Mouse (Mus musculus) spleen, adult 10 weeks (tissue): Measurements from ENCODE around the gene Gm10128. TPM values are rescaled to one million over a fixed set of nuclear protein-coding genes. Genes with fewer than 3 reads are reported as not detected.

Source experiments
- polyA plus RNA-seq: library from polyadenylated mRNA; stranded (reverse); fragments of 350-450 nt; fragmentation: Illumina TruSeq; extraction: RNeasy Lipid Tissue Mini Kit (QIAGEN cat#74804); gene quantifications from one replicate; pipeline ENCODE4 v1.2.3, GENCODE M21; 2015; ENCODE audit warnings: low replicate concordance; ENCODE audit not compliant: insufficient read depth

Gm10128 gene
- not detected for polyA plus RNA-seq

DNA sequence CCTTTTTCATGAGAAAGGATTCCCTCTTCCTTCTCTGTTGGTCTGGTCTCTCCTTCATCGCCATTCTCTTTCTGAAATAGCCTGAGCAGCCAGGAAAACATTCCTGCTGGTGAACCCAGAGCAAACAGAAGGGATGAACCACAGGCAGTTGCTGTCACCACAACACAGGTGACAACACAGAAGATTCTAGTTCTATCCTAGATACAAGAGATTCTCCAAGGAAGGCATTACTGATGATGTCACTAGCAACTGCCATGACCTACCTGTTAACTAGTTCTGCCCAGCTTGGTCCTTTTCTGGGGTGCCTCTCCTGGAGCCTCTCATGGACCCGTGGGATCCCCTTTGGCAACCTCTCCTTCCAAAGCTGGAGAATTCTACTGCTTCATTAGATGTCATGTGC is at the start of gene Gm10128:
Gene Gm10128 (minus strand): TSS at position 101 of the 400 bp plus-strand sequence.

DNA sequence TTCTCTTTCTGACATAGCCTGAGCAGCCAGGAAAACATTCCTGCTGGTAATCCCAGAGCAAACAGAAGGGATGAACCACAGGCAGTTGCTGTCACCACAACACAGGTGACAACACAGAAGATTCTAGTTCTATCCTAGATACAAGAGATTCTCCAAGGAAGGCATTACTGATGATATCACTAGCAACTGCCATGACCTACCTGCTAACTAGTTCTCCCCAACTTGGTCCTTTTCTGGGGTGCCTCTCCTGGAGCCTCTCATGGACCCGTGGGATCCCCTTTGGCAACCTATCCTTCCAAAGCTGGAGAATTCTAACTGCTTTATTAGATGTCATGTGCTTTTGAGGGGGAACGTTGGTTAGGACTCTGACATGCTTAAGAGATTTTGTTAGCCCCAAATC is 48.3 kb downstream of the Gm10128 start, which contains the start of gene Gm10338:
Gene Gm10338 (minus strand): TSS at position 101 of the 400 bp plus-strand sequence.

Other genes with a start within 250 kb of the Gm10128 start
- gene Gm3755, start 193.1 kb downstream of the Gm10128 start, polyA plus RNA-seq: not detected
- 0.35 TPM for gene Gm3752, start 160.2 kb downstream of the Gm10128 start, polyA plus RNA-seq
- 0.29 TPM for gene Gm3558, start 75.4 kb downstream of the Gm10128 start, polyA plus RNA-seq
- not detected for gene Gm10338, start 48.4 kb downstream of the Gm10128 start, polyA plus RNA-seq
- not detected for gene Gm26661, start 147.6 kb upstream of the Gm10128 start, polyA plus RNA-seq
- 10.4 TPM for gene Flnb, start 174.0 kb upstream of the Gm10128 start, polyA plus RNA-seq